Comparison of ENCODE assay signal across 8 mouse cellular contexts in genomic region chr17:32362686-32363085, GRCm38 (mm10). TPM values are rescaled to one million over a fixed set of nuclear protein-coding genes. Genes with fewer than 3 reads are reported as not detected.
DNase-seq lines count a peak whose midpoint lies in the region; ATAC-seq lines count a peak whose summit lies in the region.

No protein-coding gene starts in this region.

- H3K4me3 ChIP-seq in kidney, embryonic 16.5 days (ENCODE audit: low read length): peak overlapping the region; percentile 99
- peak overlapping the region; percentile 96 for H3K4me3 ChIP-seq in forebrain, embryonic 10.5 days
- H3K4me3 ChIP-seq in limb, embryonic 10.5 days: peak overlapping the region; percentile 95
- H3K4me3 ChIP-seq in neural tube, embryonic 12.5 days: peak overlapping the region; percentile 92; the same call in 1 of the 2 replicates

- H3K9ac ChIP-seq in kidney, embryonic 16.5 days (replicated peaks; ENCODE audit: low read length): peak overlapping the region; percentile 95; the same call in 1 of the 2 replicates
- H3K9ac ChIP-seq in neural tube, embryonic 12.5 days: peak overlapping the region; percentile 97; the same call in 1 of the 2 replicates

- H3K27ac ChIP-seq in kidney, embryonic 16.5 days (ENCODE audit: low read length): no peak overlapping the region
- peak overlapping the region; percentile 97; the same call in 1 of the 2 replicates for H3K27ac ChIP-seq in forebrain, embryonic 10.5 days
- peak overlapping the region; percentile 26; the same call in 1 of the 2 replicates for H3K27ac ChIP-seq in limb, embryonic 10.5 days
- H3K27ac ChIP-seq in neural tube, embryonic 12.5 days: no peak overlapping the region

- no peak for ATAC-seq in kidney, embryonic 16.5 days (ENCODE audit: low FRiP score, low TSS enrichment)
- no peak for ATAC-seq in neural tube, embryonic 12.5 days (ENCODE audit: low FRiP score, low read depth)
- no peak for ATAC-seq in megakaryocyte progenitor cell, adult 5-6 weeks (replicated peaks; ENCODE audit: poor library complexity)

- H3K4me1 ChIP-seq in kidney, embryonic 16.5 days (ENCODE audit: insufficient read depth, low read length): peaks cover 25% of the 10 kb centered on the region
- peaks cover 35% of the 10 kb centered on the region for H3K4me1 ChIP-seq in forebrain, embryonic 10.5 days
- peaks cover 27% of the 10 kb centered on the region for H3K4me1 ChIP-seq in limb, embryonic 10.5 days
- peaks cover 19% of the 10 kb centered on the region for H3K4me1 ChIP-seq in neural tube, embryonic 12.5 days

- WGBS in kidney, embryonic 16.5 days: 77% methylated on average over 4 of the region's 4 CpGs
- WGBS in forebrain, embryonic 10.5 days: 89% methylated on average over 4 of the region's 4 CpGs
- WGBS in limb, embryonic 10.5 days: 86% methylated on average over 4 of the region's 4 CpGs
- 84% methylated on average over 4 of the region's 4 CpGs for WGBS in neural tube, embryonic 12.5 days

- H3K4me2 ChIP-seq in kidney, embryonic 16.5 days (replicated peaks; ENCODE audit: low read depth, low read length): peak overlapping the region; percentile 85
- H3K4me2 ChIP-seq in neural tube, embryonic 12.5 days (replicated peaks): peak overlapping the region; percentile 87

- no peak for DNase-seq in kidney, adult 9 months
- peak; percentile 13 for DNase-seq in forebrain, embryonic 10.5 days (ENCODE audit: extremely low spot score, low spot score)
- no peak for DNase-seq in limb, embryonic 10.5 days (ENCODE audit: low spot score)
- no peak for DNase-seq in adrenal gland, postnatal 36 days
- DNase-seq in thymus, postnatal 0 days (ENCODE audit: low spot score): no peak

- H3K9me3 ChIP-seq in kidney, embryonic 16.5 days (ENCODE audit: low read length): no peaks in the 10 kb centered on the region
- H3K9me3 ChIP-seq in forebrain, embryonic 10.5 days: no peaks in the 10 kb centered on the region
- H3K9me3 ChIP-seq in limb, embryonic 10.5 days (replicated peaks): no peaks in the 10 kb centered on the region
- H3K9me3 ChIP-seq in neural tube, embryonic 12.5 days: no peaks in the 10 kb centered on the region

- no peaks in the 10 kb centered on the region for H3K27me3 ChIP-seq in kidney, embryonic 16.5 days (ENCODE audit: insufficient read depth, low read length)
- peaks cover 2% of the 10 kb centered on the region; the same call in 1 of the 2 replicates for H3K27me3 ChIP-seq in forebrain, embryonic 10.5 days (ENCODE audit: poor library complexity, severe bottlenecking)
- no peaks in the 10 kb centered on the region for H3K27me3 ChIP-seq in limb, embryonic 10.5 days (ENCODE audit: low read depth, poor library complexity, severe bottlenecking)
- no peaks in the 10 kb centered on the region for H3K27me3 ChIP-seq in neural tube, embryonic 12.5 days (replicated peaks)

- H3K36me3 ChIP-seq in kidney, embryonic 16.5 days (ENCODE audit: insufficient read depth, low read length): peaks cover 43% of the 10 kb centered on the region
- H3K36me3 ChIP-seq in forebrain, embryonic 10.5 days (replicated peaks): peaks cover 58% of the 10 kb centered on the region
- peaks cover 55% of the 10 kb centered on the region for H3K36me3 ChIP-seq in limb, embryonic 10.5 days
- peaks cover 51% of the 10 kb centered on the region for H3K36me3 ChIP-seq in neural tube, embryonic 12.5 days

RNA-seq across cellular contexts. Expression of gene Akap8l, which starts 12.3 kb away (rescaled TPM):
- polyA plus RNA-seq in kidney, embryonic 16.5 days (2015; fragmentation: Nextera tagmentation; extraction: Ambion mirVana): 124 and 130 TPM in 2 replicates
- polyA plus RNA-seq in forebrain, embryonic 10.5 days (2016; fragmentation: Nextera tagmentation; extraction: Ambion mirVana): 79.0 and 79.9 TPM in 2 replicates
- polyA plus RNA-seq in limb, embryonic 10.5 days (2016; fragmentation: Nextera tagmentation; extraction: Ambion mirVana): 84.7 and 106 TPM in 2 replicates
- polyA plus RNA-seq in neural tube, embryonic 12.5 days (2016; fragmentation: Nextera tagmentation; extraction: Ambion mirVana): 135 and 136 TPM in 2 replicates
- 100 to 1,000 TPM in 1 of 2 experiments, 10 to 100 TPM in 1; 81.2 to 102 TPM for total RNA-seq in adrenal gland, postnatal 36 days (2021)
- polyA plus RNA-seq in thymus, postnatal 0 days (2015; fragmentation: Nextera tagmentation; extraction: Ambion mirVana): 62.4 and 66.4 TPM in 2 replicates
- total RNA-seq in megakaryocyte progenitor cell, adult 5-6 weeks (2015): 50.1 and 53.2 TPM in 2 replicates
- 55.8 and 59.4 TPM in 2 replicates for total RNA-seq in megakaryocyte progenitor cell, adult 5-6 weeks (2017)

RNA-seq across cellular contexts. Expression of gene Wiz, which starts 26.6 kb away (rescaled TPM):
- 22.0 and 23.8 TPM in 2 replicates for polyA plus RNA-seq in kidney, embryonic 16.5 days (2015; fragmentation: Nextera tagmentation; extraction: Ambion mirVana)
- 24.9 and 25.9 TPM in 2 replicates for polyA plus RNA-seq in forebrain, embryonic 10.5 days (2016; fragmentation: Nextera tagmentation; extraction: Ambion mirVana)
- polyA plus RNA-seq in limb, embryonic 10.5 days (2016; fragmentation: Nextera tagmentation; extraction: Ambion mirVana): 36.7 and 37.2 TPM in 2 replicates
- polyA plus RNA-seq in neural tube, embryonic 12.5 days (2016; fragmentation: Nextera tagmentation; extraction: Ambion mirVana): 41.4 and 50.5 TPM in 2 replicates
- 10 to 100 TPM; 48.5 to 49.9 TPM for total RNA-seq in adrenal gland, postnatal 36 days (2021)
- polyA plus RNA-seq in thymus, postnatal 0 days (2015; fragmentation: Nextera tagmentation; extraction: Ambion mirVana): 13.2 and 15.3 TPM in 2 replicates
- total RNA-seq in megakaryocyte progenitor cell, adult 5-6 weeks (2015): 31.1 and 35.7 TPM in 2 replicates
- 4.0 and 5.1 TPM in 2 replicates for total RNA-seq in megakaryocyte progenitor cell, adult 5-6 weeks (2017)

RNA-seq across cellular contexts. Expression of gene Rasal3, which starts 40.7 kb away (rescaled TPM):
- 0.63 and 0.97 TPM in 2 replicates for polyA plus RNA-seq in kidney, embryonic 16.5 days (2015; fragmentation: Nextera tagmentation; extraction: Ambion mirVana)
- polyA plus RNA-seq in forebrain, embryonic 10.5 days (2016; fragmentation: Nextera tagmentation; extraction: Ambion mirVana): 0.50 and 0.52 TPM in 2 replicates
- polyA plus RNA-seq in limb, embryonic 10.5 days (2016; fragmentation: Nextera tagmentation; extraction: Ambion mirVana): 0.33 and 0.53 TPM in 2 replicates
- polyA plus RNA-seq in neural tube, embryonic 12.5 days (2016; fragmentation: Nextera tagmentation; extraction: Ambion mirVana): 0.66 and 1.7 TPM in 2 replicates
- total RNA-seq in adrenal gland, postnatal 36 days (2021): 1 to 10 TPM; 1.2 to 1.8 TPM
- polyA plus RNA-seq in thymus, postnatal 0 days (2015; fragmentation: Nextera tagmentation; extraction: Ambion mirVana): 164 and 165 TPM in 2 replicates
- total RNA-seq in megakaryocyte progenitor cell, adult 5-6 weeks (2015): 48.0 and 53.2 TPM in 2 replicates
- total RNA-seq in megakaryocyte progenitor cell, adult 5-6 weeks (2017): 21.5 and 26.3 TPM in 2 replicates

RNA-seq across cellular contexts. Expression of gene Akap8, which starts 41.6 kb away (rescaled TPM):
- polyA plus RNA-seq in kidney, embryonic 16.5 days (2015; fragmentation: Nextera tagmentation; extraction: Ambion mirVana): 112 and 126 TPM in 2 replicates
- 144 and 147 TPM in 2 replicates for polyA plus RNA-seq in forebrain, embryonic 10.5 days (2016; fragmentation: Nextera tagmentation; extraction: Ambion mirVana)
- polyA plus RNA-seq in limb, embryonic 10.5 days (2016; fragmentation: Nextera tagmentation; extraction: Ambion mirVana): 142 and 157 TPM in 2 replicates
- polyA plus RNA-seq in neural tube, embryonic 12.5 days (2016; fragmentation: Nextera tagmentation; extraction: Ambion mirVana): 124 and 126 TPM in 2 replicates
- 10 to 100 TPM; 55.1 to 77.5 TPM for total RNA-seq in adrenal gland, postnatal 36 days (2021)
- 73.0 and 82.9 TPM in 2 replicates for polyA plus RNA-seq in thymus, postnatal 0 days (2015; fragmentation: Nextera tagmentation; extraction: Ambion mirVana)
- 64.1 and 76.7 TPM in 2 replicates for total RNA-seq in megakaryocyte progenitor cell, adult 5-6 weeks (2015)
- total RNA-seq in megakaryocyte progenitor cell, adult 5-6 weeks (2017): 116 and 161 TPM in 2 replicates

Comparison
In these comparisons a context has a peak if more than half of its experiments do, and no peak if none do; other contexts are left out.
1. H3K27ac ChIP-seq: peak in forebrain, embryonic 10.5 days (single experiment) and limb, embryonic 10.5 days (single experiment); none in kidney, embryonic 16.5 days (single experiment) and neural tube, embryonic 12.5 days (single experiment).
2. RNA of gene Rasal3, which starts 40.7 kb away (polyA plus RNA-seq): 164 to 165 TPM in thymus, postnatal 0 days; 0.63 to 0.97 TPM in kidney, embryonic 16.5 days, 0.66 to 1.7 TPM in neural tube, embryonic 12.5 days, 0.50 to 0.52 TPM in forebrain, embryonic 10.5 days and 0.33 to 0.53 TPM in limb, embryonic 10.5 days; every median in the first group is over 10 times any median in the second.
3. Peak in every context shown above with its lines, with median percentiles within 50 percentile points of each other: H3K4me3 ChIP-seq.